Mouse (Mus musculus) gastrocnemius, postnatal 36 days (tissue): ENCODE data around the gene Mpig6b. TPM values are rescaled to one million over a fixed set of nuclear protein-coding genes. Genes with fewer than 3 reads are reported as not detected.
A peak's percentile ranks its signal among the peaks of the same experiment; 100 is the strongest.

Source experiments
- DNase-seq, 2 experiments: peaks; one replicate each; pipeline ENCODE4 v3.0.0; 2022
- intact Hi-C: fragments of 180-260 bp; cut with DNase I; formaldehyde crosslinking; loops from one replicate; pipeline ENCODE4 v1.15.1; 2025
- total RNA-seq, 2 experiments: library from RNA; stranded (reverse); gene quantifications; 2 replicates each; pipeline ENCODE4 v1.2.3; 2021

Gene Mpig6b
- total RNA-seq, 2 experiments from 2014 or later = not detected

DNA sequence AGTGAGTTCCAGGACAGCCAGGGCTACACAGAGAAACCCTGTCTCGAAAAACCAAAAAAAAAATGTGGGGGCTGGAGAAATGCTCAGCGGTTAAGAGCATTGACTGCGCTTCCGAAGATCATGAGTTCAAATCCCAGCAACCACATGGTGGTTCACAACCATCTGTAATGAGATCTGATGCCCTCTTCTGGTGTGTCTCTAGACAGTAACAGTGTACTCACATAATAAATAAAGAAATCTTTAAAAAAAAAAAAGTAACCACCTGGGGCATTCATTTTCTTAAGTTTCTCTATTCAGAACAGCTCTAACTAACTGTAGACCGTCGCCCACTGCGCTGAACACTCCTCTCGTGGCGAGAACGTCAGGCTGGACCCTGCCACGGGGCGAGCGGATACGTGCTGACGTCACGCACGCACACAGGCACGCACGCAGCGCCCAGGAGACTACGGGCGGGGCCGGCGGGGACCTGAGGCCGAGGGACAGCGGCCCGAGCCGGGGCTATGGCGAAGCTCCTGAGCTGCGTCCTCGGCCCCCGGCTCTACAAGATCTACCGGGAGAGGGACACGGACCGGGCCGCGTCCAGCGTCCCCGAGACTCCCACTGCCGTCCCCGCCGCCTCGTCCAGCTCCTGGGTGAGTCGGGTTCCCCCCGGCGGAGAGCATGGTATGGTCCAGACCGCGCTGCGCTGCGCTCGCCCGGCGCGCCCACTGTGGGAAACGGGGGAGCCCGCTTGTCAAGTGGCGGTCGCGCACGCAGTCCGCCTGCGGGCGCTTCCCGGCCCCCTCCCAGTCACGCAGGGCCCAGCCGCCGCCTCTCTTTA, 23.1 kb upstream of the Mpig6b start, which contains the start of gene Abhd16a:
TSS of gene Abhd16a (plus strand) at position 439 of the 820 bp plus-strand sequence.
- DNase-seq = peak; percentile 91 to 94
- intact Hi-C loops = loop anchor here (5.0 kb wide), 1 partner anchor 67 kb away; no protein-coding TSS in a partner anchor

DNA sequence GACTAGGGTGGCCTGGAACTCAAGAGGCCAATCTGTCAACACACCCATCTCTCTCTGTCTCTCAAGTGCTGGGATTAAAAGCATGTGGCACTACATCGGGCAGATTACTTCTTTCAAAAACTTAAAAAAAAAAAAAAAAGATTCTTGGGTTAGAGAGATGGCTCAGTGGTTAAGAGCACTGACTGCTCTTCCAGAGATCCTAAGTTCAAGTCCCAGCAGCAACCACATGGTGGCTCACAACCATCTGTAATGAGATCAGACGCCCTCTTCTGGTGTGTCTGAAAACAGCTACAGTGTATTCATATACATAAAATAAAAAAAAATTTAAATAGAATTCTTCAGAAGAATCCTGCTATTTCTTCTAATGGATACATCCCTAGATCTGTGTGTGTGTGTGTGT, 22.2 kb upstream of the Mpig6b start:
- DNase-seq = no peak
- intact Hi-C loops = loop anchor here (5.0 kb wide), 1 partner anchor 66 kb away; no protein-coding TSS in a partner anchor

DNA sequence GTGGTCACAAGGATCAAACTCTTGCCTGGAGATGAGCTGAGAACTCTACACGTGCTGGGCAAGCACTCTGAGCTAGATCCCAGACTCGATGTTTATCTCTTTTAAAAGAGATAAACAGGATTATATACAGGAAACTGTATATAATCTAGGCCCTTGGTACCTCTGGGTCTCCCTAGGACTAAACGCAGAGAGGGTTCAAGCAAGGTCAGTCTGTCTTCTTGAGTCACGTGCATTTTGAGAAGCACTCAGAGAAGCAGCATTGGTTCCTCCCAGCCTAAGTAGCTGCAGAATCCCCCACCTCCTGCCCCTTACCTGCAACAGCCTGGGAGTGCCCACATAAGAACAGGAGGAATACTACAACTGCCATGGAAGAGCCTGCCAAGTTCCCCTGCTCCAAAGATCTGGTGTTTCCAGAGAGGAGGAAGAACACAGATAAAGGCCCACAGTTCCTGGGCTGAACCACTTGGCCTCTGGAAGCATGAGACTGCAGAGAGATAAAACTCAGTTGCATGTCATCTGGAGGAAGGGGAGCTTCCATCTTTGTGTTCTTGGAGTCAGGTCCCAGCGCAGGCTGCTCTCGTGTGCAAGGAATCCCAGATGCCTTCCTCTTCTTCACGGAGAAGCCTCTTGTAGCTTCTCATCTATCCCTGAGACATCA, 19.4 kb upstream of the Mpig6b start, which contains the start of gene Ly6g6f:
TSS of gene Ly6g6f (minus strand) at position 403 of the 658 bp plus-strand sequence.
- intact Hi-C loops = loop anchor here (5.0 kb wide), 1 partner anchor 63 kb away; no protein-coding TSS in a partner anchor
- no peak for DNase-seq

DNA sequence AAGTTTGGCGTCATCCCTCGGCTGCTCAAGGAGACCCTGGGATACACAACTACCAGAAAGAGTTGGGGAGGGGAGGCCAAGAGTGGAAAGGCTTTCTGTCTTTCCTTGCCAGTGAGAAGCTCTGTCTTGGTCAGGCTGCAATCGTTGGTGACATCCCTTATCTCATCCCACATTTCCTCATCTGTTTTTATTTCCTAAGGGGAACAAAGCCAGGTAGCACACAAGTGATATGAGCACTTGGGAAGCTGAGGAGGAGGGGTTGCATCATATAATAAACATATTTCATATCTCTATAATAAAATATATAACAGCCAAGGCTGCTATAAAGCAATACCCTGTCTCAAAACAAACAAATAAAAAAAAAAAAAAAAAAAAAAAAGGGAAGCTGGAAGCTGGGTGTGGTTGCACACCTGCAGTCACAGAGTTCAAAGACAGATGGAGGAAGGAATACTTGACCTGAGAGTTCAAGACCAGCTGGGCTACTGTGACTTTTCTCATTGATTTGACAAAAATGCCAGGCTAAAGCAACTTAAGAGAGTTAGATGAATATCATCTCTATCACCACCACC, 18.0 kb upstream of the Mpig6b start:
- intact Hi-C loops = no loop called here
- DNase-seq = no peak

DNA sequence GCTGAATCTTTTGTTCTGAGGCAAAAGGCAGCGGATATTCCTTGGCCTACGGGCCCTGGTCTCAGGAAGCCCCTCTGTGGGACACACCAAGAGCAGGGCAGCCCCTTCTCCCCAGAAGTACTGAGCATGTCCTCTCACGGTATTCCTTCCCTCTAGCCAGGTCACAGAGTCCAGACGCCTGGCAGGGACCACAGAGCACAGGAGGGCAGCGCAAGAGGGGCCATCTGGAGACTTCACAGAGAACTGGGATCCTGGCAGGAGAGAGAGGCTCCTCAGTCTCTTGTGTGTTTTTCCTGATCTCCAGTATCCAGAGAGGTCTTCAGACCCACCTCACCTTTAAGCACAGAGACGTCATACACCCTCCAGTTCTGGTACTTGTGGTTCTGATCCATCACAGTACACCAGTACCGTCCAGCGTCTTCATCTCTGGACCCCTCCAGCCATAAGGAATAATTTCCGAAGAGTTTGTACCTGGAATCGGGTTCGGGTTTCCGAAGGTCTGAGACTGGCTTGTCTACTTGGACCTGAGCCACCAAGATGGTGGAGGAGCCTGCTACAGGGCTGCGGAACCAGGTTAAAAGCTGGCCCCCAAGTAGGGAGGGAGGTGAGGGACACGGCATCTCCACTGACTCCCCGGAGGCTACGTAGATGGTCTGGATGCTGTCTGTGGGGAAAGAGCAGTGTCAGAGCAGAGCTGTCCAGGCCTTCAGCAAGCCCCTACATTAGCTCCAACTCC, 17.0 kb upstream of the Mpig6b start:
- DNase-seq = no peak
- intact Hi-C loops = no loop called here

DNA sequence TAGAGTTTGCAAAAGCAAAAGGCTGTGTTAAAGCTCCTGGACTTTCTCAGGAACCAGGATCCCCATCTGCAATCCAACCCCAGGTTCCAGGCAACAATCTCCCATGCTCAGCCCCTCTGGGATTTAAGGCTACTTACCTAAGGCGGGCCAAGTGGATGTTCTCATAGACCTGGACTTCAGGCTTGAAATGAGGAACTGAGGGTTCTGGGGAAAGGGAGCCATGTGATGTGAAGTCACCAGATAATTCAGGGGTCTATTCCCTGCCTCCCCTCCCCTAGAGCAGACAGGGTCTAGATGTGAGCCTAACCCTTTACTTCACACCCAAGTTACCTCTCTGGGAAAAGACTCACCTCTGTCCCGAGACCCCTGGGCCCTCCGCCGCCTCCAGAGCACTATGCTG, 14.7 kb upstream of the Mpig6b start:
- DNase-seq = no peak
- intact Hi-C loops = no loop called here

DNA sequence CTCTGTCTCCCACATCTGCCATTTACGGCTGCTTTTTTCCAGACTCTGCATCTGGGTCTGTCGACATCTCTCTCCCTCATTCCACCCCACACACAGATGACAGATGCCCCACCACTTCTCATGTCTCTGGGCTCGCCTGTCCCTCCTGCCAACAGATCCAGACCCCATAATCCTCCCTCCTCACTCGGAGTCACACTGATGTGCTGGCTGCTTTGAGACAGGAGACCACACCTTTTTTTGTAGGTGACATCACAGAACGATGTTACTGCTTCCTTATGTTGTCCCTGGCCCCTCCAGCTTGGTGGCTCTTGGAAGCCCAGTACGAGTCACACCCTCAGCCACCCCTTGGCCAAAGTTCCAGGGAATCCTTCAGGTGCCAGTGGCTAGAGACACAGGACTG, 14.3 kb upstream of the Mpig6b start:
- no peak for DNase-seq
- intact Hi-C loops = no loop called here

DNA sequence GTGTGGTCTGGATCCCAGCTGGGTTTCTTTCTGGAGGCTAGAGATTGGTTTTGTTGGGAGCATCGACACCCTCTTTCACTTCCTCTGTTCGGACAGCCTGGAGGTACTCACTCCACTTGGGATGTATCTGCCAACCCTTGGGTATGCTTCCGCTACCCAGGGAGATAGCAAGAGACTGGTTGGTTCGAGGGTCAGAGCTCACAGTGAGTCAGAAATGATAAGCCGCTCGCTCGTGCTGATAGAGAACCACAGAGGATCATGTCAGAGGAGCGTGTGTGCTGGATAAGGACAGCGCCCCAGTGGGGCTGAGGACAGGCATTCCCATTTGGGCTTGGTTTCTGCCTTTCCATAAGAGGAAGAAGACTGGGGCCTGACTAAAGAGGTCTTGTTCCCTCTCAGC, 13.8 kb upstream of the Mpig6b start:
- intact Hi-C loops = no loop called here
- DNase-seq = no peak

DNA sequence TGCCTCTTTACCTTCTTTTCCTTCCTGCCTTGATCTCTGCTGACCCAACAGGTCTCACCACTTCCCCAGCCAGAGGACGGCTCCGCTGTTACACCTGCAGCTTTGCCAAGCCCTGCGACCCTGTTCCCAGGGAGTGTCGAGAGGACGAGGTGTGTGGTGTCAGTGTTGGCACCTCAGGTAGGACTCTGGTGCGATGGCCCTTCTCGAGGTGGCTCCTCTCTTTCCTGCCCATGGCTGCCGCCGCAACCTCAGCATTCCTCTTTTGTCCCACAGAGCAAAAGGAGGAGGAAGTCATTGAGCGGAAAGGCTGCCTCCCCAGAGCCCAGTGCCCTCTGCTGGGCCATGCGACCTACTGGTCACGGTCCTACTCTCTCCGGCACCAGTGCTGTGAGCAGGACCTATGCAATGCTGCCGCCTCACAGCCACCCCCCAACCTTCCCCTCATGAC, 11.8 kb upstream of the Mpig6b start, which contains the start of gene Ly6g6d:
TSS of gene Ly6g6d (minus strand) at position 280 of the 448 bp plus-strand sequence.
- DNase-seq = no peak
- intact Hi-C loops = no loop called here

DNA sequence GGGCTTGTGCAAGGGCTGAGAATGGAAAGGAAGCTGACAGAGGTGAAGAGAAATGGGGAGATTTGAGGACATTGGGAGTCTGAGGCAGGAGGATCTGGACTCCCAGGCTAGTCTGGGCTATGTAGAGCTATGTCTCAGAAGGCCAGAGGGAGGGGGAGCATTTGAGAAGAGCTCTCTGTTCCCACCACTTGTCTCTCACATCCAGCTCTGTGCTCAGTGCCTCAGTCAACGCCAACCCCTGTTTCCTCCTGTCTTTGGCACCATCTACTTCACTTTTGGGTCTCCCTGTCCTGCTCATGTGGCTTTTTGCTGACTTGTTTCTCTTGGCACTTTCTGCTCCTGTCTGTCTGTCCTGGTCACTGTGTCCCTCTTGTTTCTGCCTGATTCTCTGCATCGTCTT, 11.3 kb upstream of the Mpig6b start:
- intact Hi-C loops = no loop called here
- no peak for DNase-seq

DNA sequence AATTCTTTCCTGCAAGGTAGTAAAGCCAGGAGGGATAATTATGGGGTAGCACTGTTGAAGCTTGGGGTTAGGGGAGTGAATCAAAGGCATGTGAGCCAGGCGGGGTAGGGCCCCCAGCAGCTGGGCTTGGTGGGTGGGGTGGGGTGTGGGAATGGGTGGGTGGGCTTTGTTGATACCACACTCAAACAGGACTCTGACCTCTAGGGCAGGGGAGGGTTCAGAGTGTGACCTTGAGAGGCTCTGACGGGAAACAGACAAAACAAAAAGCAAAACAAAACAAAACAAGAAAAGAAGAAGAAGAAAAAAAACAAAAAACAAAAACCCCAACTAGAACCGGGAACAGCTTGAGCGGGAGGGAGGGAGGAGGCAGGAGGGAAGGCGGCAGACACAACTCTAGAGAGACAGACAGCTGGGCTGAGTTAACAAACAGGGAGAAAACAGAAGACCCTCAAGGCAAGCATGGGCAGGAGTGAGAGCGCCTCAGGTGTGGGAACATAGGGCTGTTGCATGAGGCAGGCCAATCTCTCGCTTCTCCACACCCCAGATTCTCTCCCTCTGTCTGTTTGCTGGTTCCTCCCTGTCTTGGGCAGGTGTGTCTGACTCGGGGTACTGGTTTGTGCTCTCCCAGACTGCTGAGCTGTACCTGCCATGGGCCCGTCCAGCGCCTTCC, 10.7 kb upstream of the Mpig6b start, which contains the start of gene Ly6g6e:
TSS of gene Ly6g6e (plus strand) at position 396 of the 670 bp plus-strand sequence.
- intact Hi-C loops = no loop called here
- no peak for DNase-seq

DNA sequence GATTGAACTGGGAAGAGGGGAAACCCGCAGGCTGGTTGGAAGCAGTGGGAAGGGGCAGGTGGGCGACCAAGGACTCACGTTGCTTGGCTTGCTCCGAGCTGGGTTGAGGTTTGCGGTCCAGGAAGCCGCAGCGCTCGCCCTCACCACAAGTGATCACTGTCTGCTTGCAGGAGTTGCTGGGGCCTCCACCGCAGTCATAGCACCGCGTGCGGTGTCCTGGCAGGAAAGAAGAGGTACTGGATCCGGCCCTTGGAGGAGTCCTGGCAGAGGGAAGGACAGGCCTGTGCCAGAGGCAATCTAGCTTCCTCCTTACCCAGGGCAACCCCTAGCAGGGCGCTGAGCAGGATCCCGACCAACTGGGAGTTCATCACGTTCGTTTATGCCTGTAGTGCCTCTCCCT, 8.1 kb upstream of the Mpig6b start:
- intact Hi-C loops = no loop called here

DNA sequence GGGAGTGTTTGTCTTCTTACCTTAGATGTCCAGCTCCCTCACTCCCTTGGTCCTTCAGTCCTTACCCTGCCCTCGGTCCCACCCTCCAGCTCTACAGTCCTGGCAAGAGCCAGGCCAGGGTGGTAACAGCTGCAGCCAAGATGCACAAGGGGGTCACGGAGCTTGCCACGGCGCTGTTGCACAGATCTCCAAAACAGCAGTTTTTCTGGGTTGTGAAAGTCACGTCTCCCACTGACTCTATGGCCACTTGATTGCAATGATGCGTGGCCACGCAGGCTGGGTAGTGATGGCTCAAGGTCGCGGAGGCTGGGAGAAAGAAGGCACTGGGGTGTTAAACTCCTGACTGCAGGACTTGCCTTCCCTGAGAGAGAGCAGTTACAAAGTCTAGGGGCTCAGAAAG, 5.5 kb upstream of the Mpig6b start:
- no peak for DNase-seq
- intact Hi-C loops = loop anchor here (2.0 kb wide), 1 partner anchor 35 kb away; no protein-coding TSS in a partner anchor

More for the DNA sequence above, 8.1 kb upstream of the Mpig6b start:
- no peak for DNase-seq

DNA sequence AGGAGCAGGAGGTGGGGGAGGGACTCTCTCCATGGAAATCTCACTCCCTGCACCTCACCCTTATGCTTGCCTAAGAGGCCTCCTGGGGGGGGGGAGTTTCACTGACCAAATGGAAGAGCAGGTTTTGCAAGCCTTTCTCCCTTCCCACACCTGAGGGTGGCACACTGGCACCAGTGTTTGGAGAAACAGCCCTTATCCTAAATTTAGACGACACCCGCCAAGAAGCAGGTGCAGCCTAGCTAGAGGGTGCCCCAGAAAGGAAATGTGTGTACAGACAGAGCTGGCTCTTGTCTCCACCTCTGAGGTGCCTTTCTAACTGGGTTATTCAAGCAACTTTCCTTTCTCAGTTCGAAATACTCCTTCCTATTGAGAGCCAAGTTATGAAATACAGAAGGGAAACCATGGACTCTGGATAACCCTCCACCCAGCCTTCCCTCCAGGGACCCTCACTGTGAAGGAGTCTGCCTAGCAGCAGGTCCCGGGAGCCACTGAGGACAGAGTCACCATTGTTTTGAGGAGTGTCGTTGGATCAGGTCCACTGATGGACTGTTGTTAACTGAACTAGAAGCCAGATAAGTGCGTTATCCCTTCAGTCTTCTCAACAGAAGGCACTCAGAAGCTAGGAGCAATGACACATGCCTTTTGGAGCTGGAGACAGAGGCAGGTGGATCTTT, 4.7 kb upstream of the Mpig6b start:
- no peak for DNase-seq
- intact Hi-C loops = loop anchor here (2.0 kb wide), 1 partner anchor 36 kb away; no protein-coding TSS in a partner anchor

DNA sequence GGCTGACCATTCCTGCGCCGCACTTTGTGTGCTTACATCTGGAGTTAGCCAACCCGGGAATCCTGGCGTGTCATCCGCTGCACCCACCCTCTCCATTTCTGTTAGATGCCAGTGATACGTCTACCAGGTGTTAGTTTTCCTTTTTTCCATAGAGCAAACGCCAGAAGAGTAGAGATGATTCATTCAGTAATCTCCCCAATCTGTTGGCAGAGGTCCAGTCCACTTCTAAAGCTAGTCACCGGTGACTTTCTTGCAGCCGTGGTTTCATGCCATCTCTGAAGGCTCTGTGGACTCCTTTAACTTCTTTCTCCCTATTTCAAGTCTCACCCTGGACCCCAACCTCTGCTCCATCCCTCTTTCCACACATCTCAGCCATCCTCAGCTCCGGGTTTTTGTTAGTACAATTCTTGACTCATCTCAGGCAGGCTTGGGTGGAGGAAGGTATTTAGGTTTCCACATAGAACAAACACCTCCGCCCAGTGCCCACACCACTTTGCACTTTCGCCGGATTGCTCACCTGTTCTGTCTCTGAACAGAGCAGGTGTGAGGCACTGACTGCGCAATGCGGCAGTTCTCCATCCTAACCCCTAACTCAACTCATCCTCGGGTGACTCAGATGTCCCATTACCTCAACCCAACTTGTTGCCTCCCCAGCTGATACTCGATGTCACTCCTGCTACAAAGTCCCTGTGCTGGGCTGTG, 2.4 kb upstream of the Mpig6b start:
- intact Hi-C loops = no loop called here
- no peak for DNase-seq

DNA sequence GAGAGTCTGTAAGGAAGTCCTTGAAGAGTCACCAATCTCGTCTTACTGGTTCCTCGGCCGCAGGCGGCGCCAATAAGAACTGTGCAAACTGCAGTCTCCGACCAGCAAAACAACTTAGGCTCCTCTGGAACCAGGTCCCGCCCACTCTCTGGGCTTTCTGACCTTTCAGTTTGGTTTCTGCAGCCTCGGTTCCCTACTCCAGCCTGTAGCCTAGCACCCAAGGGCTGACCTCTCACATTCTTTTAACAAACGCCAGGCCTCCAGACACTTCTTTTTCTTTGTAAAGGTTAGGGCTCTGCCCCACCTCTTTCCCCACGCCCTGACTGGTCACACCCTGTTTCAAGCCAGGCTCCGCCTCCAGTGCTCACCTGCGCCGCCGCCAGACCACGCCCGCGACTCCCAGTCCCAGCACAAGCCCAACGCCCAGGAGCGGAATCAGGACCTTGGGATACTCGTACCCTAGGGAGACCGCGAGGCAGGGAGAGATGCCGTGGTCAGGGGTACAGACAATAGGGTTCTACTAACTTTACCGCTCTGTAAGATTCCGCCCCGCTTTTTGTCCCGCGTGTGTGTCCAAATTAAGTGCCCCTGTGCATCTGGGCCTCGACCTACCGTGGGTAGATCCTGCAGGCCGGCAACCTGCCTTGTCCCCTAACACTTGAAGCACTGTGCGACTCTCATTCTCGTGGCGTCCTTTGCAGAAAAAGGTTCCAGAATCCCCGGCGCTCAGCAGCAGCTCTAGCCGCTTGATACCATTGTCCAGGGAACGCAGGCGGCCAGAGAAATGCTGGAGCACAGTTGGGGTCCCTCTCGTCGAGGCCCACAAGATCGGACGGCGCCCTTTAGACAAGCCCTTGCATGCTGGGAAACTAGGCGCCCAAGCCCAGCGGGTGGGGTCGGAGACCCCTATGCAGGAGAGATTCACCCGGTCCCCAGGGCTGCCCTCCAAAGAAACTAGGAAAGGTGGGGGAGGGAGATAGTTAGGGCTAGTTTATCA, 735 bp downstream of the Mpig6b start, which contains the start of gene Ly6g6c:
TSS of gene Ly6g6c (plus strand) at position 438 of the 997 bp plus-strand sequence.
- intact Hi-C loops = no loop called here
- DNase-seq = no peak

DNA sequence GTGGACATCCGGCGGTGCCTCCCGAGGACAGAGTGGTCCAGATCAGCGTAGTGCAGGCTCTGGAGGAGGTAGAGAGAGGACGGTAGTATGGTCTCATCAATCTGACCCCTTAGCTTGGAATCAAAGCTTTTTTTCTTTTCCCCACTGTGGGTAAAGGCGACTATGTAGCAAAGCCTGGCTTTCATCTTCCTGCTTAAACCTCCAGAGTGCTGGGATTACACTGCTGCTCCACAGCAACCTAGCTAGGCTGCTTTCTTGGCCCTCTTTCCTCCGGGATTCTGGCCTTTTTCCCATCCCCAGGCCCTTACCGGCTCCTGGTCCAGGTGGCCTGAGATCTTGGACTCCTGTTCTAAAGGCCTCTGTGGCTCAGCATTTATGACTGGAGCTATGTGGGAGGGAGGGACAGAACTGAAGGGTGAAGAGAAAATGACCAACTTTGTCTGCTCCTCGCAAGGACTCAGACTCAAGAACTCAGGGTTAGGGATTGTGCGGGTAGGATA, 1.6 kb downstream of the Mpig6b start:
- intact Hi-C loops = no loop called here
- no peak for DNase-seq
